Mouse (Mus musculus): ENCODE measurements around the gene Trabd. TPM values are rescaled to one million over a fixed set of nuclear protein-coding genes. Genes with fewer than 3 reads are reported as not detected.

Trabd gene
- polyA plus RNA-seq, 1 experiment from 2014 or later: 51.3 TPM

Other genes starting within 250 kb of the Trabd start
- gene Pim3, start 212.9 kb upstream of the Trabd start, polyA plus RNA-seq (2015; fragmentation: Nextera tagmentation; extraction: Ambion mirVana): 50.7 and 52.2 TPM in 2 replicates
- not detected in 2 replicates for gene Ttll8, start 120.7 kb upstream of the Trabd start, polyA plus RNA-seq (2015; fragmentation: Nextera tagmentation; extraction: Ambion mirVana)
- 0.13 and 0.15 TPM in 2 replicates for gene Mlc1, start 96.1 kb upstream of the Trabd start, polyA plus RNA-seq (2015; fragmentation: Nextera tagmentation; extraction: Ambion mirVana)
- gene Mov10l1, start 92.2 kb upstream of the Trabd start, polyA plus RNA-seq (2015; fragmentation: Nextera tagmentation; extraction: Ambion mirVana): not detected in 2 replicates
- gene Panx2, start 15.4 kb upstream of the Trabd start, polyA plus RNA-seq (2015; fragmentation: Nextera tagmentation; extraction: Ambion mirVana): 0.68 and 0.90 TPM in 2 replicates
- 18.6 and 19.0 TPM in 2 replicates for gene Selenoo, start 14.0 kb downstream of the Trabd start, polyA plus RNA-seq (2015; fragmentation: Nextera tagmentation; extraction: Ambion mirVana)
- gene Tubgcp6, start 48.0 kb downstream of the Trabd start, polyA plus RNA-seq (2015; fragmentation: Nextera tagmentation; extraction: Ambion mirVana): 17.5 and 18.1 TPM in 2 replicates
- 17.4 and 18.7 TPM in 2 replicates for gene Hdac10, start 53.6 kb downstream of the Trabd start, polyA plus RNA-seq (2015; fragmentation: Nextera tagmentation; extraction: Ambion mirVana)
- gene Mapk12, start 65.6 kb downstream of the Trabd start, polyA plus RNA-seq (2015; fragmentation: Nextera tagmentation; extraction: Ambion mirVana): 6.4 and 6.5 TPM in 2 replicates
- gene Mapk11, start 74.5 kb downstream of the Trabd start, polyA plus RNA-seq (2015; fragmentation: Nextera tagmentation; extraction: Ambion mirVana): 8.4 and 10.4 TPM in 2 replicates
- 130 and 144 TPM in 2 replicates for gene Plxnb2, start 105.7 kb downstream of the Trabd start, polyA plus RNA-seq (2015; fragmentation: Nextera tagmentation; extraction: Ambion mirVana)
- 22.8 and 25.8 TPM in 2 replicates for gene Dennd6b, start 121.4 kb downstream of the Trabd start, polyA plus RNA-seq (2015; fragmentation: Nextera tagmentation; extraction: Ambion mirVana)
- gene Ppp6r2, start 136.4 kb downstream of the Trabd start, polyA plus RNA-seq (2015; fragmentation: Nextera tagmentation; extraction: Ambion mirVana): 31.8 and 36.3 TPM in 2 replicates
- gene Sbf1, start 240.2 kb downstream of the Trabd start, polyA plus RNA-seq (2015; fragmentation: Nextera tagmentation; extraction: Ambion mirVana): 62.8 and 66.3 TPM in 2 replicates
- gene Adm2, start 247.6 kb downstream of the Trabd start, polyA plus RNA-seq (2015; fragmentation: Nextera tagmentation; extraction: Ambion mirVana): 0.54 and 0.83 TPM in 2 replicates